Mouse (Mus musculus) naive thymus-derived CD4-positive, alpha-beta T cell, adult 2 months (primary cell): ENCODE data around the gene Gm26661.

Experiments used
- DNase-seq: peaks from one replicate; pipeline ENCODE4 v3.0.0-alpha.2; 2011; ENCODE audit warnings: low read depth

Gm26661 gene

GRCm38 (mm10) chr14:7821341-7821740 lies 30.0 kb downstream of the Gm26661 start:
- DNase-seq: no peak

- DNase-seq: no peak
These were observed 31.3 kb downstream of the Gm26661 start for GRCm38 (mm10) chr14:7822693-7823092.

- no peak for DNase-seq
These were observed 33.4 kb downstream of the Gm26661 start for GRCm38 (mm10) chr14:7824651-7825268.

- no peak for DNase-seq
These were observed 35.0 kb downstream of the Gm26661 start for GRCm38 (mm10) chr14:7826151-7826937.

- no peak for DNase-seq
These were observed 37.8 kb downstream of the Gm26661 start for GRCm38 (mm10) chr14:7829181-7829580.

- DNase-seq: peak; percentile 46
These were observed 40.5 kb downstream of the Gm26661 start for GRCm38 (mm10) chr14:7831770-7832439.

GRCm38 (mm10) chr14:7832440-7832783 lies 41.0 kb downstream of the Gm26661 start:
- no peak for DNase-seq

- no peak for DNase-seq
These were observed 42.1 kb downstream of the Gm26661 start for GRCm38 (mm10) chr14:7833458-7833857.

GRCm38 (mm10) chr14:7838564-7839089 lies 47.2 kb downstream of the Gm26661 start:
- DNase-seq: no peak

GRCm38 (mm10) chr14:7839950-7840514 lies 48.6 kb downstream of the Gm26661 start:
- no peak for DNase-seq
